In the genomic region with DNA sequence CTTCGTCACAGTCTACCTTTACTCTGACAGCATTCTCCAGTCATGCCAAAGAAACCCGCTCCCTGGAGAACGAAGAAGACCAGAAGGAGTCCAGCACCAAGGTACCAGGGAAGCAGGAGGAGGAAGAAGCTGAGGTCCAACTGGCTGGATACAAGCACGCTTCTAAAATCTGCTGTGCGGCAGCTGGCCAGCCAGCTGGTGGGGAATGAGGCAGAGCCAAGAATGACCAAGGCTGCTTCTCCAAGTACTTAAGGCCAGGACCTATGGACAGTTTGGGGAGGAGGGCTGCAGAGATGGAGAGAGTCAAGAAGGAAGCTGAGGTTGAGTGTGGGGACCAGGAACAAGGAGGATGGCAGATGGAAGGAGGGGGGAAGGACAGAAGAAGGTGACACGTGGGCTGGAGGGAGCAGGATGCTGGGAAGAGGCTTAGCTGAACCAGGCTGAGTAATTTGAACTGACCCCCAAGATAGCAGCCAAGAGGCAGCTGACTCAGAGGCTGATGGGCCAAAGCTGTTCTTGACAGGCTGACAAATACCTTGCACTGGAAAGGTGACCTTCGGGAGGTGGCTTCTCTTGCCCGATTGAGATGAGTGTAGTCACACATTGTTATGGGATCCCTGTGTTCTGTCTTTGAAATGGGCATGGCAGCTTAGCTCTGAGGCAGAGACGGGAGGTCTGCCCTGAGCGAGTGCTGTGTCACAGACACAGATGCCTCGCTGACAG, we compare ENCODE assay signal across 13 mouse cellular contexts. TPM values are rescaled to one million over a fixed set of nuclear protein-coding genes. Genes with fewer than 3 reads are reported as not detected.
DNase-seq lines count a peak whose midpoint lies in the region; ATAC-seq and TF ChIP-seq lines count a peak whose summit lies in the region.
"Had no signal": no experiment of that assay in that cellular context is flagged by ENCODE, and none has a peak within 500 bp of the region (broad histone marks: within the 10 kb centered on the region; RNA-seq: fewer than 3 reads in every experiment).

No protein-coding gene starts in this region.

- H3K4me2 ChIP-seq in hindbrain, embryonic 16.5 days (ENCODE audit: low read length), result no peak overlapping the region
- H3K4me2 ChIP-seq in hindbrain, embryonic 13.5 days, result no peak overlapping the region

- no peak overlapping the region for H3K4me3 ChIP-seq in hindbrain, embryonic 16.5 days (ENCODE audit: low read length)
- no peak overlapping the region for H3K4me3 ChIP-seq in hindbrain, embryonic 13.5 days
- no peak overlapping the region for H3K4me3 ChIP-seq in heart, adult 2 months
- H3K4me3 ChIP-seq in layer of hippocampus, adult 2 months, result no peak overlapping the region

- peaks cover 5% of the 10 kb centered on the region; the same call in 1 of the 2 replicates for H3K4me1 ChIP-seq in hindbrain, embryonic 16.5 days (ENCODE audit: control insufficient read depth, insufficient read depth, low read depth, low read length)
- H3K4me1 ChIP-seq in hindbrain, embryonic 13.5 days (replicated peaks), result peaks cover 9% of the 10 kb centered on the region
- peaks cover 10% of the 10 kb centered on the region; the same call in 1 of the 2 replicates for H3K4me1 ChIP-seq in heart, adult 2 months (ENCODE audit: control insufficient read depth, insufficient read depth, low read length)

- no peak overlapping the region for H3K9ac ChIP-seq in hindbrain, embryonic 16.5 days (ENCODE audit: low read depth, low read length)
- H3K9ac ChIP-seq in hindbrain, embryonic 13.5 days, result no peak overlapping the region
- no peak overlapping the region for H3K9ac ChIP-seq in heart, adult 2 months (ENCODE audit: low read depth, low read length)

- H3K27me3 ChIP-seq in hindbrain, embryonic 16.5 days (replicated peaks; ENCODE audit: control insufficient read depth, insufficient read depth, low read length), result no peaks in the 10 kb centered on the region
- H3K27me3 ChIP-seq in hindbrain, embryonic 13.5 days, result 0 out of 2 replicates have a peak, but pooled peaks cover 3% of the 10 kb centered on the region
- no peaks in the 10 kb centered on the region for H3K27me3 ChIP-seq in heart, adult 2 months (ENCODE audit: control insufficient read depth, insufficient read depth, low read length)

- no peaks in the 10 kb centered on the region for H3K36me3 ChIP-seq in hindbrain, embryonic 16.5 days (ENCODE audit: control insufficient read depth, insufficient read depth, low read length)
- no peaks in the 10 kb centered on the region for H3K36me3 ChIP-seq in hindbrain, embryonic 13.5 days
- H3K36me3 ChIP-seq in heart, adult 2 months (ENCODE audit: control insufficient read depth, insufficient read depth, low read length), result no peaks in the 10 kb centered on the region

- peak; percentile 34 to 47 for DNase-seq in adrenal gland, postnatal 36 days
- DNase-seq in heart, adult 2 months, result peak; percentile 58 to 75
- peak; percentile 53 to 65 for DNase-seq in heart, postnatal 36 days
- no peak for DNase-seq in layer of hippocampus, adult 2 months (ENCODE audit: low spot score in 2 of 2)
- no peak for DNase-seq in layer of hippocampus, postnatal 25 days (ENCODE audit: extremely low spot score in 1 of 2, low spot score in 1 of 2)
- no peak for DNase-seq in neural tube, embryonic 10.5 days (ENCODE audit: extremely low spot score, low spot score)
- DNase-seq: retina, postnatal 1 day had no signal

- 77% methylated on average over 11 of the region's 11 CpGs for WGBS in hindbrain, embryonic 16.5 days
- 86% methylated on average over 11 of the region's 11 CpGs for WGBS in hindbrain, embryonic 13.5 days
- 41% methylated on average over 11 of the region's 11 CpGs for WGBS in heart, adult 2 months

- H3K9me3 ChIP-seq in hindbrain, embryonic 16.5 days (ENCODE audit: control insufficient read depth, low read length), result no peaks in the 10 kb centered on the region
- H3K9me3 ChIP-seq in hindbrain, embryonic 13.5 days, result no peaks in the 10 kb centered on the region

- intact Hi-C loops in heart, adult 2 months (cut with DNase I), result no loop called here
- intact Hi-C loops in heart, postnatal 36 days (cut with DNase I), result loop anchor here (2.0 to 5.0 kb wide), 3 partner anchors 33 to 99 kb away; no protein-coding TSS in a partner anchor

- TF ChIP-seq POLR2A in heart, adult 2 months (IDR thresholded peaks at IDR 0.05; ENCODE audit: insufficient read depth, low read depth, low read length), result no peak

- no peak for TF ChIP-seq CTCF in heart, adult 2 months (IDR thresholded peaks at IDR 0.05)
- no peak for TF ChIP-seq CTCF in layer of hippocampus, adult 2 months (conservative IDR thresholded peaks at IDR 0.05)

- no peaks in the 10 kb centered on the region for H3K79me2 ChIP-seq in heart, adult 2 months (replicated peaks; ENCODE audit: control insufficient read depth, insufficient read depth, low read length)

- H3K27ac ChIP-seq in hindbrain, embryonic 16.5 days (ENCODE audit: low read depth, low read length), result no peak overlapping the region
- H3K27ac ChIP-seq in hindbrain, embryonic 13.5 days, result no peak overlapping the region
- H3K27ac ChIP-seq in heart, adult 2 months, result peak overlapping the region; percentile 81
- no peak overlapping the region for H3K27ac ChIP-seq in layer of hippocampus, adult 2 months
- H3K27ac ChIP-seq: macrophage had no signal

- 0 out of 2 replicates have a peak, but pooled peaks have one; percentile 75 for TF ChIP-seq EP300 in heart, adult 2 months (IDR thresholded peaks at IDR 0.05; ENCODE audit: insufficient read depth, low read depth, low read length)

- ATAC-seq in hindbrain, embryonic 16.5 days, result peak; percentile 31; the same call in 1 of the 2 replicates
- no peak for ATAC-seq in hindbrain, embryonic 13.5 days (ENCODE audit: low FRiP score)

RNA-seq across cellular contexts. Expression of a gene that starts 25.0 kb away (rescaled TPM):
- 0.82 and 0.89 TPM in 2 replicates for polyA plus RNA-seq in hindbrain, embryonic 16.5 days (2015; fragmentation: Nextera tagmentation; extraction: Ambion mirVana)
- polyA plus RNA-seq in hindbrain, embryonic 13.5 days (2015; fragmentation: Nextera tagmentation; extraction: Ambion mirVana), result 0.35 and 0.53 TPM in 2 replicates
- not detected for total RNA-seq in adrenal gland, postnatal 36 days (2021)
- 1 to 10 TPM; 5.4 to 5.5 TPM for total RNA-seq in heart, adult 2 months (2021)
- 5.3 and 5.9 TPM in 2 replicates for polyA plus RNA-seq in heart, adult 2 months (2012; rRNA removed)
- 1 to 10 TPM; 3.9 to 5.9 TPM for total RNA-seq in heart, postnatal 36 days (2021)
- total RNA-seq in layer of hippocampus, adult 2 months (2021), result 1 to 10 TPM; 1.2 to 1.3 TPM
- 1 to 10 TPM; 1.2 to 1.8 TPM for total RNA-seq in layer of hippocampus, postnatal 25 days (2021)
- polyA plus RNA-seq: limb, embryonic 11.5 days; macrophage had no signal

RNA-seq across cellular contexts. Expression of a gene that starts 54.6 kb away (rescaled TPM):
- 0.03 TPM in 1 of 2 replicates, not detected in the other for polyA plus RNA-seq in hindbrain, embryonic 16.5 days (2015; fragmentation: Nextera tagmentation; extraction: Ambion mirVana)
- polyA plus RNA-seq in hindbrain, embryonic 13.5 days (2015; fragmentation: Nextera tagmentation; extraction: Ambion mirVana), result not detected in 2 replicates
- total RNA-seq in adrenal gland, postnatal 36 days (2021), result not detected
- total RNA-seq in heart, adult 2 months (2021), result under 1 TPM; 0.26 to 0.45 TPM
- 0.02 and 0.15 TPM in 2 replicates for polyA plus RNA-seq in heart, adult 2 months (2012; rRNA removed)
- total RNA-seq in heart, postnatal 36 days (2021), result under 1 TPM; 0.14 to 0.41 TPM
- total RNA-seq in layer of hippocampus, adult 2 months (2021), result under 1 TPM; 0.10 to 0.18 TPM
- total RNA-seq in layer of hippocampus, postnatal 25 days (2021), result under 1 TPM; 0.15 to 0.19 TPM
- polyA plus RNA-seq: embryonic facial prominence, embryonic 14.5 days; intestine, embryonic 14.5 days; limb, embryonic 11.5 days; macrophage had no signal

Comparison
In these comparisons a context has a peak if more than half of its experiments do, and no peak if none do; other contexts are left out.
1. DNase-seq: peak in adrenal gland, postnatal 36 days (2 of 2), heart, adult 2 months (2 of 2) and heart, postnatal 36 days (2 of 2); none in layer of hippocampus, adult 2 months (0 of 2), layer of hippocampus, postnatal 25 days (0 of 2) and neural tube, embryonic 10.5 days (single experiment).